Mouse (Mus musculus): ENCODE measurements around the gene Gm11213.

Gene Gm11213

GRCm38 (mm10) chr4:63604945-63605344 lies at the start of gene Gm11213:
Gene Gm11213, minus strand, starts transcription at chr4:63605261.
- DNase-seq: no peak

GRCm38 (mm10) chr4:63654381-63654780 lies 49.3 kb upstream of the Gm11213 start:
- DNase-seq: peak; percentile 36

GRCm38 (mm10) chr4:63643956-63644726 lies 39.1 kb upstream of the Gm11213 start:
- DNase-seq: no peak

- DNase-seq: no peak
Observed at GRCm38 (mm10) chr4:63639842-63640241, 34.8 kb upstream of the Gm11213 start.

- DNase-seq: no peak
Observed at GRCm38 (mm10) chr4:63638603-63639002, 33.5 kb upstream of the Gm11213 start.

GRCm38 (mm10) chr4:63633181-63633580 lies 28.1 kb upstream of the Gm11213 start:
- DNase-seq: no peak

- no peak for DNase-seq
Observed at GRCm38 (mm10) chr4:63627111-63627510, 22.1 kb upstream of the Gm11213 start.

- DNase-seq: no peak
Observed at GRCm38 (mm10) chr4:63625563-63626080, 20.6 kb upstream of the Gm11213 start.

GRCm38 (mm10) chr4:63622378-63622835 lies 17.3 kb upstream of the Gm11213 start, which contains the start of gene Tex48:
Gene Tex48, minus strand, starts transcription at chr4:63622428.
- no peak for DNase-seq

GRCm38 (mm10) chr4:63621861-63622260 lies 16.8 kb upstream of the Gm11213 start:
- no peak for DNase-seq

- DNase-seq: no peak
Observed at GRCm38 (mm10) chr4:63608391-63608790, 3.3 kb upstream of the Gm11213 start.

GRCm38 (mm10) chr4:63605968-63606367 lies 907 bp upstream of the Gm11213 start:
- no peak for DNase-seq

GRCm38 (mm10) chr4:63605545-63605944 lies 484 bp upstream of the Gm11213 start:
- DNase-seq: no peak

GRCm38 (mm10) chr4:63601263-63601662 lies 3.8 kb downstream of the Gm11213 start:
- no peak for DNase-seq

- DNase-seq: peak; percentile 21
Observed at GRCm38 (mm10) chr4:63600786-63601185, 4.3 kb downstream of the Gm11213 start.

- no peak for DNase-seq
Observed at GRCm38 (mm10) chr4:63596010-63596409, 9.1 kb downstream of the Gm11213 start.

GRCm38 (mm10) chr4:63595259-63595658 lies 9.8 kb downstream of the Gm11213 start:
- DNase-seq: no peak

- DNase-seq: no peak
Observed at GRCm38 (mm10) chr4:63594459-63595110, 10.5 kb downstream of the Gm11213 start.

GRCm38 (mm10) chr4:63590538-63590937 lies 14.5 kb downstream of the Gm11213 start:
- DNase-seq: no peak

- DNase-seq: no peak
Observed at GRCm38 (mm10) chr4:63589987-63590386, 15.1 kb downstream of the Gm11213 start.

- DNase-seq: no peak
Observed at GRCm38 (mm10) chr4:63586240-63586639, 18.8 kb downstream of the Gm11213 start.

- DNase-seq: no peak
Observed at GRCm38 (mm10) chr4:63585216-63585615, 19.8 kb downstream of the Gm11213 start.

GRCm38 (mm10) chr4:63582580-63582979 lies 22.5 kb downstream of the Gm11213 start:
- DNase-seq: no peak

GRCm38 (mm10) chr4:63580078-63580477 lies 25.0 kb downstream of the Gm11213 start:
- no peak for DNase-seq

Measured in kidney, adult 18-20 months (tissue).